Mouse (Mus musculus): ENCODE data around the gene Inf2. TPM values are rescaled to one million over a fixed set of nuclear protein-coding genes. Genes with fewer than 3 reads are reported as not detected.

Gene Inf2
- polyA plus RNA-seq, 1 experiment from 2014 or later, result 2.2 TPM

DNA sequence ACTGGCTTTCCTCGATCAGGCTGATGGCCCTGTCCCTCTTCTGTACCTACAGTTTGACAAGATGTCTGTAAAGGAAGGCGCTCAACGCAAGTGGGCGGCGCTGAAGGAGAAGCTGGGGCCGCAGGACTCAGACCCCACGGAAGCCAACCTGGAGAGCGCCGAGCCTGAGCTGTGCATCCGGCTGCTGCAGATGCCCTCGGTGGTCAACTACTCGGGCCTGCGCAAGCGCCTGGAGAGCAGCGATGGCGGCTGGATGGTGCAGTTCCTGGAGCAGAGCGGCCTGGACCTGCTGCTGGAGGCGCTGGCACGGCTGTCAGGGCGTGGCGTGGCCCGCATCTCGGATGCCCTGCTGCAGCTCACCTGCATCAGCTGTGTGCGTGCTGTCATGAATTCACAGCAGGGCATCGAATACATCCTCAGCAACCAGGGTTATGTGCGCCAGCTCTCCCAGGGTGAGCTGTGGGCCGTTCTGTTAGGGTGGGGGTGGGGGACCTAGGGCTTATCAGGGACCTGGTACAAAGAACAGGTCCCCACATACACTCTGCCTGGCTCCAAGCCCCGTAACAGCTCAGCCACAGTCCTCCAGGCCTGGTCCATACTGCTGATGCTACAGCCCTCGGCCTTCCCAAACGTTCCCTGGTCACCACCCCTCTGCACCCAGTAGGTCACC is 11.5 kb downstream of the Inf2 start:
- H3K36me3 ChIP-seq, result no peaks in the 10 kb centered on the region
- H3K4me1 ChIP-seq, result peaks cover 4% of the 10 kb centered on the region; the same call in 1 of the 2 replicates
- H3K9me3 ChIP-seq, result no peaks in the 10 kb centered on the region
- no peak for ATAC-seq (ENCODE audit: low FRiP score, low read depth)
- WGBS, result 83% methylated on average over 30 of the region's 30 CpGs
- H3K27ac ChIP-seq, result no peak overlapping the region
- no peaks in the 10 kb centered on the region for H3K27me3 ChIP-seq (replicated peaks)
- no peak overlapping the region for H3K4me2 ChIP-seq (replicated peaks)
- no peak overlapping the region for H3K4me3 ChIP-seq
- H3K9ac ChIP-seq, result no peak overlapping the region

DNA sequence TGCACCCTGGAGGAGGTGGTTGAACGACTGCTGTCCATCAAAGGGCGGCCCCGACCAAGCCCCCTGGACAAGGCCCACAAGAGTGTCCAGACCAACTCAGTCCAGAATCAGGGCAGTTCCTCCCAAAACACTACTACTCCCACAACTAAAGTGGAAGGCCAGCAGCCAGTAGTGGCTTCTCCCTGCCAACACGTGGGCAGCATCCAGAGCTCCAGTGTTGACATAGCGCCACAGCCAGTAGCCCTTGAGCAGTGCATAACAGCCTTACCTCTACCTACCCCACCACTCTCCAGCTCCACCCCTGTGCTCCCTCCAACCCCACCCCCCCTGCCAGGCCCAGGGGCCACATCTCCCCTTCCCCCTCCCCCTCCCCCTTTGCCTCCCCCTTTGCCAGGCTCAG is 15.4 kb downstream of the Inf2 start:
- H3K4me3 ChIP-seq, result no peak overlapping the region
- WGBS, result 87% methylated on average over 5 of the region's 5 CpGs
- H3K27me3 ChIP-seq (replicated peaks), result no peaks in the 10 kb centered on the region
- H3K4me1 ChIP-seq, result peaks cover 5% of the 10 kb centered on the region; the same call in 1 of the 2 replicates
- H3K4me2 ChIP-seq (replicated peaks), result no peak overlapping the region
- H3K9me3 ChIP-seq, result no peaks in the 10 kb centered on the region
- H3K27ac ChIP-seq, result no peak overlapping the region
- H3K36me3 ChIP-seq, result no peaks in the 10 kb centered on the region
- no peak for ATAC-seq (ENCODE audit: low FRiP score, low read depth)
- no peak overlapping the region for H3K9ac ChIP-seq

DNA sequence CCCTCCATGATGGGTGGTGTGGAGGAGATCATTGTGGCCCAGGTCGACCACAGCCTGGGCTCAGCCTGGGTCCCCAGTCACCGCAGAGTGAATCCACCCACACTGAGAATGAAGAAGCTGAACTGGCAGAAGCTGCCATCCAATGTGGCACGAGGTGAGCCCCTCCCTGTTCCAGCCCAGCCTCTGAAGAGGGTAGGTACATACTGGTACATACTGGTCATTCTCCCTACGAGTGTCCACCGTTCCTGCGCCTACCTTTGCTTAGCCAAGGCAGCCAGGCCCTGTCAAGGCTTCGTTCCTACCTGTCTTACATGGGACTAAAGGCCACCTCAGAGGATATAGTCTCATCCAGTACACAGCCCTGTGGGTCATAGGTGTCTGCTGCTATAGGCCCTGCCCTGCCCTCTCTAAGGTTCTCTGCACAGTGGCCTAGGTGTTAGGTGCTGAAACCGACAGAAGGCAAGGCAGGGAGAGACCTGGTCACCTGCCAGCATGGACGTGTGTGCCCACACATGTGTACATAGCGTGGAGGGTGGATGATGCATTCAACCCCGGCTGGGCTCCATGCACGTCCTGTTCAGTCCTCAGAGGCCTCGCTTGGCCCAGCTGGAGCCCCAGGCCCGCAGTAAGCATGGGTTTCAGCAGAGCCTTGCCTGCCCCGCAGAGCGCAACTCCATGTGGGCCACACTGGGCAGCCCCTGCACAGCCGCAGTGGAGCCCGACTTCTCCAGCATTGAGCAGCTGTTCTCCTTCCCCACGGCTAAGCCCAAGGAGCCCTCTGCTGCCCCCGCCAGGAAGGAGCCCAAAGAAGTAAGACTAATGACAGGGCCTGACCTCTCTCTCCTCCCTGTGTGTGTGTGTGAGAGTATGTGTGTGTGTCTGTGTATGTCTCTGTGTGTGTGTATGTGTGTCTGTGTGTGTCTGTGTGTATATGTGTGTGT is 16.4 kb downstream of the Inf2 start:
- no peak overlapping the region for H3K27ac ChIP-seq
- no peak overlapping the region for H3K4me2 ChIP-seq (replicated peaks)
- ATAC-seq (ENCODE audit: low FRiP score, low read depth), result peak; percentile 69
- no peak overlapping the region for H3K4me3 ChIP-seq
- no peaks in the 10 kb centered on the region for H3K36me3 ChIP-seq
- peaks cover 5% of the 10 kb centered on the region; the same call in 1 of the 2 replicates for H3K4me1 ChIP-seq
- H3K27me3 ChIP-seq (replicated peaks), result no peaks in the 10 kb centered on the region
- no peaks in the 10 kb centered on the region for H3K9me3 ChIP-seq
- H3K9ac ChIP-seq, result no peak overlapping the region
- 66% methylated on average over 20 of the region's 20 CpGs for WGBS

DNA sequence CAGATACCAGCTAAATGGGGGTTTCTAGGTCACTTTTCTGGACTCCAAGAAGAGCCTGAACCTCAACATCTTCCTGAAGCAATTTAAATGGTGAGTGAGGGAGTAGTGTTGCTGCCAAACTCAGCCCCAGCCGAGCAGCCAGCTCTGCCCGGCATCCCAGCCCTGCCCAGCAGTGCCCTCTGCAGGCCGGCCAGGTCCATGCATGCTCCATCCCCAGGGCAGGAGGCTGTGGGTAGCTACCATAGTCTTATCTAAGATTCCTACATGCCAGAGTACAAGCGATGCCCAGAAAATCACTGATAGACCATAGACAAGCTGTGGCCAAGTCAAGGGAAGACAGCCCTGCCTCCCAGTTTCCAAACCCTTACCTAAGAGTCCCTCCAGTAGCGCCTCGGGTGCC is 17.2 kb downstream of the Inf2 start:
- Histone ChIP-seq H3K9ac (no peak overlapping the region), H3K36me3 (no peaks in the 10 kb centered on the region), H3K4me1 (peaks cover 5% of the 10 kb centered on the region; the same call in 1 of the 2 replicates), H3K4me2 (replicated peaks) (no peak overlapping the region), H3K27ac (no peak overlapping the region), H3K27me3 (replicated peaks) (no peaks in the 10 kb centered on the region), H3K9me3 (no peaks in the 10 kb centered on the region), H3K4me3 (no peak overlapping the region)
- peak; percentile 61; the same call in 1 of the 2 replicates for ATAC-seq (ENCODE audit: low FRiP score, low read depth)
- 47% methylated on average over 6 of the region's 6 CpGs for WGBS

DNA sequence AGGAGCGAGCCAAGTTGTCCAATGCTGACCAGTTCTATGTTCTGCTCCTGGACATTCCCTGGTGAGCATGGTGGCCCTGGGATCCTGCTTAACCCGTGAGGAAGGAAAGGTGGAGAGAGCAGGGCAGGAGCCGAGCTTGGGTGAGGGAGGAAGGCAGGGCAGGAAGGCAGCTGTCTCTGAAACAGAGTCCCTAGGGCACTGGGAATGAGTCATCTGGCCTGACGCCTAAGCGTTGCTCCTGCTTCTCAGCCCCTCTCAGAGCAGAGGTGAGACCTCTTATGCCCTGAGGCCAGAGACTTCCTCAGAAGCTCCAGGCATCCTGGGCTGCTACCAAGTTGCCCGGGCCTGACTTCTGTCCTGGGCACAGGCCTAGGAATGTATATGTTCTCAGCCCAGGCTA is 18.4 kb downstream of the Inf2 start:
- no peak overlapping the region for H3K27ac ChIP-seq

DNA sequence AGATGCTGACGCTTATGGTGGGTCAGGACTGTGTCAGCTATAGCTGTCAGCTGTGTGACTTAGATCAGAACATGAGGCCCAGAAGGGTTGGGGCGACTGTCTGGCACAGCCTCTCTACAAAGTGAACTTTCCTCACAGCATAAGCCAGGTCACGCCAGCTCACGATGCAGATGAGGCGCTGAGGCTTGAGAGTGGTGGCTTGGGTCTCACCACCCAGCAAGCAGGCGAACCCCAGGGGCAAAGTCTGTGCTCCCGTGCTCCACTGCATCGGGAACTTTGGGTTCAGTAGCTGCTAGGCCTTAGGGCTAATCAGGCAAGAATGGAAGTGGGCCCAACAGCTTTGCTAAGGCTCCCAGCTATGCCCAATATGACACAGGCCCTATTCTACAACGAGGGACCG is 20.4 kb downstream of the Inf2 start:
- Histone ChIP-seq H3K9ac (no peak overlapping the region), H3K4me2 (replicated peaks) (no peak overlapping the region), H3K4me3 (no peak overlapping the region), H3K36me3 (no peaks in the 10 kb centered on the region), H3K27ac (no peak overlapping the region), H3K27me3 (replicated peaks) (no peaks in the 10 kb centered on the region), H3K9me3 (no peaks in the 10 kb centered on the region), H3K4me1 (peaks cover 5% of the 10 kb centered on the region; the same call in 1 of the 2 replicates)
- WGBS, result 91% methylated on average over 10 of the region's 10 CpGs
- no peak for ATAC-seq (ENCODE audit: low FRiP score, low read depth)

More for the DNA sequence above, 18.4 kb downstream of the Inf2 start:
- ATAC-seq (ENCODE audit: low FRiP score, low read depth), result no peak
- no peak overlapping the region for H3K4me3 ChIP-seq
- no peak overlapping the region for H3K9ac ChIP-seq
- H3K36me3 ChIP-seq, result no peaks in the 10 kb centered on the region
- H3K9me3 ChIP-seq, result no peaks in the 10 kb centered on the region
- H3K27me3 ChIP-seq (replicated peaks), result no peaks in the 10 kb centered on the region
- H3K4me2 ChIP-seq (replicated peaks), result no peak overlapping the region
- peaks cover 5% of the 10 kb centered on the region; the same call in 1 of the 2 replicates for H3K4me1 ChIP-seq
- WGBS, result 79% methylated on average over 6 of the region's 6 CpGs

DNA sequence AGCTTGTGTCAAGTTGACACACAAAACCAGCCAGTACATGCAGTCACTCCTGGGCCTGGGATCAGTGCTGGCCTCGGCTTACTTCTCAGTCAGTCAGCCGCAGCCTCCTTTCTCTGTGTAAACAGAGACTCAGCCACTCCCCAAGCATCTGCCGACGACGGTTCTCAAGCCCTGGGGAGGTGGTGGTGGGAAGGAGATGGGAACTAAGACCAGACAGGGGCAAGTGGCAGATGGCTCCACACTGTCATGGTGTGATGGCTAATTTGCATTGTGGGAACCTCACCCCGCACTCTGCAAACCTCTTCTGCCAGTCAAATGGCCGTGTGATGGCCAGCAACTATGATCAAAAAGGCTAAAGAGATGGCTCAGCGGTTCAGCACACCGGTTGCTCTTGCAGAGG is 28.1 kb downstream of the Inf2 start:
- H3K36me3 ChIP-seq, result no peaks in the 10 kb centered on the region
- H3K4me2 ChIP-seq (replicated peaks), result no peak overlapping the region
- WGBS, result 56% methylated on average over 9 of the region's 9 CpGs
- no peak for ATAC-seq (ENCODE audit: low FRiP score, low read depth)
- no peak overlapping the region for H3K9ac ChIP-seq
- H3K4me3 ChIP-seq, result no peak overlapping the region
- H3K27ac ChIP-seq, result no peak overlapping the region
- H3K27me3 ChIP-seq (replicated peaks), result peaks cover 34% of the 10 kb centered on the region
- H3K9me3 ChIP-seq, result no peaks in the 10 kb centered on the region
- H3K4me1 ChIP-seq, result peaks cover 18% of the 10 kb centered on the region

DNA sequence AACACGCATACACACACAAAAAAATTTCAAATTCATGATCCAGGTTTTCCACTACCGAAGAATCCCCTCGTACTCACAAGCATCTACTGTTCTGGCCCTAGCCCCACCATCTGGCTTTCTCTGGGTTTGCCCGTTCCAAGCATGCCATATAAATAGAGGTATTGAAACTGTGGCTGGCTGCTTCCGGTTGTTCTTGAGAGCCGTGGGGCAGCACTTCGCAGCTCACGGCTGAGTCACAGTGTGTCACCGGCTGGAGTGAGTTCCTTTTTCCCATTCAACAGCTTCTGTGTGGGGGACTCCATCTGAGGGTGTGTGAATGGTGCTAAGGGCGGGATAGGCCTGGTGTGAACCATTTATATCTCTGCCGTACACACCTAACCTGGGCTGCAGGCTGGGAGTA is 28.6 kb downstream of the Inf2 start:
- Histone ChIP-seq H3K4me1 (peaks cover 18% of the 10 kb centered on the region), H3K4me3 (no peak overlapping the region), H3K9ac (no peak overlapping the region), H3K36me3 (no peaks in the 10 kb centered on the region), H3K27me3 (replicated peaks) (peaks cover 39% of the 10 kb centered on the region), H3K4me2 (replicated peaks) (no peak overlapping the region), H3K27ac (no peak overlapping the region), H3K9me3 (no peaks in the 10 kb centered on the region)
- ATAC-seq (ENCODE audit: low FRiP score, low read depth), result no peak
- 85% methylated on average over 11 of the region's 11 CpGs for WGBS

DNA sequence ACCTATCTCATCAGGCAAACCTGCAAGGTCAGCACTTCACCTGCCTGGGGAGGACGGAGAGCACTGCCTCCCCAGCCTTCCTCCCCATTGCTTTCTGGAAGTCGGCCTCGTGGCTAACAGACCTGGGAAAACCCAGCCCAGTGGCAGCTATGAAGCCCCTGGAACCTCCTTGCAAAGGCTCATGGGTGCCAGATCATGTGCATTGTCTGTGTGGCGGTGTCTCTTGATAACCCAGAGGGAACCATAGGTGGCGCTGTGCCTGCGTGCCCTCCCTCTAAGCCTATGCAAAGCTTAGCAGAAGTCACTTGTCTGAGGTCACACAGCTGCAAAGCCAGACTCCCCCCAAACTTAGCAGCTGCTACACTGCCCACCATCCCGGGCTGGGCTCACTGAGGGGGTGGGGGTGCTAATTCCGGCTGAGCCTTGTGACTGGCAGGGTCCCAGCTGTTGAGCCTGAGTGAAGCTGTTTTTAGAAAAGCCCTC is 29.4 kb downstream of the Inf2 start:
- H3K9me3 ChIP-seq, result no peaks in the 10 kb centered on the region
- no peak overlapping the region for H3K4me3 ChIP-seq
- peak; percentile 63 for ATAC-seq (ENCODE audit: low FRiP score, low read depth)
- peaks cover 43% of the 10 kb centered on the region for H3K27me3 ChIP-seq (replicated peaks)
- WGBS, result 13% methylated on average over 8 of the region's 8 CpGs
- no peak overlapping the region for H3K4me2 ChIP-seq (replicated peaks)
- H3K27ac ChIP-seq, result no peak overlapping the region
- no peaks in the 10 kb centered on the region for H3K36me3 ChIP-seq
- H3K9ac ChIP-seq, result no peak overlapping the region
- H3K4me1 ChIP-seq, result peaks cover 18% of the 10 kb centered on the region

DNA sequence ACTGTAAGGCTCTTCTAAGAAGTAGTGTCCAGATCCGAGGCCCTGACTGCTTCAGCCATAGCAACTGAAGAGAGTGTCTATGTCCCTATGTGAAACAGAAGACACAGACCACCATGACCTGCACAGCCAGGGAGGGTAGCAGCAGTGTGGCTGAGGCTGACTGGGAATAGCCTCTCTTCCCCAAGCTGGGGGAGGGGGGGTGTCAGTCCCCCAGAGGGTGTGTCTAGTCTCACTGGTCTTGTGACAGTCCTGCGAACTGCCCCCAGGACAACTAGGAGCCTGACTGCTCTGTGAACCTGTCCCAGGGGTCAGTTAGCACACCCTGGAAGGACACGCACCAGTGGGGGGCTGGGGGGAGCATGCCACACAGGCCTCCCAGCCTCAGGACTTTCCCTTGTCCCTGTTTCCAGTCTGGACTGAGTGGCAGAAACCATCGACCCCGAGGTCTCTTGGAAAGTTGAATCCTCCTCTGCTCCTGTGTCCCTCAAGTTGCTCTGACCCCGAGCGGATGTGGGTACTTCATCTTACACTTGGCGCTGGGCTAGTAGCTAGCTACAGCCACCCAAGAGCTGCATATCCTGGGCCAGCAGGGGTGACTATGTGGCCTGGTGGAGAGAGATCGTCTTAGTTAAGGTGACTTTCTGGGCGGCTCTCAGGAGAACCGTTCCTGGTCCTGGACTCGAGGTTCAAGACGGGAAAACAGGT is 30.5 kb downstream of the Inf2 start:
- peaks cover 19% of the 10 kb centered on the region for H3K4me1 ChIP-seq
- H3K36me3 ChIP-seq, result no peaks in the 10 kb centered on the region
- no peaks in the 10 kb centered on the region for H3K9me3 ChIP-seq
- no peak overlapping the region for H3K9ac ChIP-seq
- H3K4me2 ChIP-seq (replicated peaks), result peak overlapping the region; percentile 98
- no peak overlapping the region for H3K4me3 ChIP-seq
- H3K27me3 ChIP-seq (replicated peaks), result peaks cover 43% of the 10 kb centered on the region
- no peak overlapping the region for H3K27ac ChIP-seq
- 30% methylated on average over 13 of the region's 13 CpGs for WGBS
- ATAC-seq (ENCODE audit: low FRiP score, low read depth), result no peak

DNA sequence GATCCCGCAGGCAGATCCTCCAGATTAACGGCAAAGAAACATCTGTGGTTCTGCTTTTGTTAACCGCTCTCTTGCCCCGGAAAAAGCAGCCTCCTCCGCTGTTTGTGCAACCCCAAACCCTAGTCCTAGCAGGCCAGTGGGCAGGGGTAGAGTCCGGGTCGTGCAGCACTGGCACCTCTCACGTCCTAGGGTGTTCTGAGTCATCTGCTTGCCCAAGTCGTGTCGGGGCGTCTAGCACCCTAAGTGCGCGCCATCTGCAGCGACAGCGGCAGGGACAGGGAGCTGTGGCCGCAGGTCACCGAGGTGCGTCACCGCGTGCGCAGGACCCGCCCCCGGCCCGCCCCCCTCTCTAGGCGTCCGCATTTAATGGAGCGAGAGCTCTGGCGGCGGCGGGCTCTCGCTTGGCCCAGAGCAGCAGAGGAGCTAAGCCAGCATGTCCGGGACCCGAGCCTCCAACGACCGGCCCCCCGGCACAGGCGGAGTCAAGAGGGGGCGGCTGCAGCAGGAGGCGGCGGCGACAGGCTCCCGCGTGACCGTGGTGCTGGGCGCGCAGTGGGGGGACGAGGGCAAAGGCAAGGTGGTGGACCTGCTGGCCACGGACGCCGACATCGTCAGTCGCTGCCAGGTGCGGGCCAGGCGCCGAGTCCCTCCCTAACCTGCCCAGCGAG is 31.2 kb downstream of the Inf2 start, which contains the start of gene Adssl1:
Adssl1 (plus strand) TSS at position 360 of the 668 bp plus-strand sequence.
- Histone ChIP-seq H3K9ac (peak within 1 kb of the TSS; percentile 69), H3K9me3 (no peaks in the 10 kb centered on the region), H3K27me3 (replicated peaks) (peaks cover 43% of the 10 kb centered on the region), H3K4me1 (peaks cover 22% of the 10 kb centered on the region), H3K4me2 (replicated peaks) (peak within 1 kb of the TSS; percentile 98), H3K36me3 (no peaks in the 10 kb centered on the region), H3K4me3 (peak within 1 kb of the TSS; percentile 47), H3K27ac (no peak within 1 kb of the TSS)
- under 1% methylated on average over 56 of the region's 56 CpGs for WGBS
- peak; percentile 35 for ATAC-seq (ENCODE audit: low FRiP score, low read depth)
